In the genomic region with DNA sequence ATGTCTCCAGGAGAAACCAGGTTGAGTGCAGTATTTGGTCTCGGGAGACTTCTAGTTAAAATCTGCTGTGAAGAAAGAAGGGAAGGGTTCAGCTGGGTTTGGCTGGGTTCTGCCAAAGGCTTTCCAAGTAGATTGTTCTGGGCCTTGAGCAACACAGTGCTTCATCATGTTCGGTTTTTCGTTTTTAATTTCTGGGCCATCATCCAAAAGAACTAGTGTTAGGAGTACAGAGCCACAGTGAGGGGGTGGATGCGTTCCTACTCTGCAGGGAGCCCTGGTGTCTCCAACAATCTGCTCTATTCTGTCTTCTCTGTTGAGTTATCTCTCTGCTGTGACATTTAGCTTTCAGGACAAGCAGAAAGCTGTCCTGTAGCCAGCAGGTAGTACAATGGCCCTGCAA, we compare ENCODE assay signal across 8 mouse cellular contexts. TPM values are rescaled to one million over a fixed set of nuclear protein-coding genes. Genes with fewer than 3 reads are reported as not detected.
A peak's percentile ranks its signal among the peaks of the same experiment; 100 is the strongest.
DNase-seq lines count a peak whose midpoint lies in the region.

No protein-coding gene starts in this region.

- peak; percentile 62 for DNase-seq in left cerebral cortex, adult 11 months (ENCODE audit: low spot score)
- DNase-seq in left cerebral cortex, postnatal 4 days = no peak
- DNase-seq in cerebellum, adult 18-20 months = peak; percentile 64 to 72
- peak; percentile 22 to 33 for DNase-seq in heart, postnatal 14 days
- peak; percentile 35 for DNase-seq in lung, postnatal 25 days (ENCODE audit: low spot score)
- no peak for DNase-seq in thymus, postnatal 25 days
- no peak for DNase-seq in T-cell, adult 2 months (ENCODE audit: low spot score)
- DNase-seq in spleen, adult 12 weeks (ENCODE audit: low spot score) = no peak

- intact Hi-C loops in left cerebral cortex, postnatal 4 days (cut with DNase I) = loop anchor here (10.0 kb wide), 1 partner anchor 76 kb away; a partner anchor contains a TSS
- intact Hi-C loops in heart, postnatal 14 days (cut with DNase I) = loop anchor here (5.0 kb wide), 1 partner anchor 51 kb away; no protein-coding TSS in a partner anchor

RNA-seq across cellular contexts. Expression of a gene that starts 4.0 kb away (rescaled TPM):
- total RNA-seq in left cerebral cortex, postnatal 4 days (2021) = 10 to 100 TPM; 40.7 to 45.7 TPM
- 10 to 100 TPM; 19.9 to 20.8 TPM for total RNA-seq in heart, postnatal 14 days (2021)

RNA-seq across cellular contexts. Expression of a gene that starts 30.3 kb away (rescaled TPM):
- 10 to 100 TPM; 13.6 to 14.3 TPM for total RNA-seq in left cerebral cortex, postnatal 4 days (2021)
- 1 to 10 TPM; 3.4 to 4.1 TPM for total RNA-seq in heart, postnatal 14 days (2021)

Comparison
In these comparisons a context has a peak if more than half of its experiments do, and no peak if none do; other contexts are left out.
1. DNase-seq: peak in left cerebral cortex, adult 11 months (single experiment), cerebellum, adult 18-20 months (2 of 2), heart, postnatal 14 days (2 of 2) and lung, postnatal 25 days (single experiment); none in left cerebral cortex, postnatal 4 days (single experiment), thymus, postnatal 25 days (single experiment), T-cell, adult 2 months (single experiment) and spleen, adult 12 weeks (single experiment).